Mouse (Mus musculus) right cerebral cortex, adult 2 months (tissue): ENCODE data around the gene Dcp1b.

Source experiments
- DNase-seq, 2 experiments: peaks; one replicate each; pipeline ENCODE4 v3.0.0; 2021 to 2022; ENCODE audit warnings: low spot score in 2 of 2

Gene Dcp1b

GRCm38 (mm10) chr6:119228861-119229603, 54.0 kb downstream of the Dcp1b start:
- DNase-seq: peak; percentile 60

- DNase-seq: no peak
These were observed 58.0 kb downstream of the Dcp1b start for GRCm38 (mm10) chr6:119233066-119233465.

- no peak for DNase-seq
These were observed 60.4 kb downstream of the Dcp1b start for GRCm38 (mm10) chr6:119235441-119235840.

- no peak for DNase-seq
These were observed 61.2 kb downstream of the Dcp1b start, which contains the start of gene Cacna2d4 for GRCm38 (mm10) chr6:119236241-119236640. Gene Cacna2d4, plus strand, starts transcription at chr6:119236526.

- DNase-seq: peak; percentile 59 to 67
These were observed 62.5 kb downstream of the Dcp1b start for GRCm38 (mm10) chr6:119237427-119237989.

- DNase-seq: no peak
These were observed 64.4 kb downstream of the Dcp1b start for GRCm38 (mm10) chr6:119239341-119240005.

- no peak for DNase-seq
These were observed 65.2 kb downstream of the Dcp1b start for GRCm38 (mm10) chr6:119240256-119240655.

GRCm38 (mm10) chr6:119240871-119241705, 66.0 kb downstream of the Dcp1b start:
- DNase-seq: no peak

GRCm38 (mm10) chr6:119246082-119246481, 71.0 kb downstream of the Dcp1b start:
- no peak for DNase-seq

GRCm38 (mm10) chr6:119248578-119248977, 73.5 kb downstream of the Dcp1b start:
- no peak for DNase-seq

- DNase-seq: no peak
These were observed 74.7 kb downstream of the Dcp1b start for GRCm38 (mm10) chr6:119249726-119250125.

- no peak for DNase-seq
These were observed 76.7 kb downstream of the Dcp1b start for GRCm38 (mm10) chr6:119251704-119252103.
